Mouse (Mus musculus): ENCODE measurements around the gene Lnx2.

DNA sequence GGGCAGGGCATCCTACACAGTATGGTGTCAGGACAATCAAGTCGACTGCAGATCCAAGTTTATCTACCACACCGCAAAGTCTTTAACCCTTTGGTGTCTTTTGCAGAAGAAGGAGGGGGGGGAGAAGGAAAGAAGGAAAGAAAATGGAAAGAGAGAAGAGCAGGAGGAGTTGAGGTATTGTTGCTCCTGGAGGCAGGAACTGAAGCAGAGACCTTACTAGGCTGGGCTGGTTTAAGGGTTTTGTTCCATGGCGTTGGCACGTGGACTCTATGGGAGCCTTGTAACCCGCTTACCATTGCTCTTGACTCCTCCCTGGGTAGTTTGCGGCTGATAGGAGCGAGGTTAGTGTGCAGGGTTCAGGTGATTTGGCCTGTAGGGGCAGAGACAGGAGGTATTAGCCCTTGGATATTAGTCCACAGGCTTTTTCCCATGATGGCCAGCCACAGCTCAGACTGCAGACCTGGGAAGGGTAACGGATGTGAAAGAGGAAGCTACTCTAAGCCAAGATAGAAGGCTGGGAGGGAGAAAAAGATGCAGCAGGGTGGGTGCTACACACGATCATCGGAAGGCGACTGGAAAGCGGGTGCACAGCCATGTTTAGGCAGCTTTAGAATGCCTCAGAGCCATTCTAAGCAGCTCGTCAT lies 49.3 kb upstream of the Lnx2 start:
- no peak for TF ChIP-seq CTCF (IDR thresholded peaks at IDR 0.05; ENCODE audit: low read depth, low read length)
- TF ChIP-seq POLR2A (IDR thresholded peaks at IDR 0.05; ENCODE audit: extremely low read depth, insufficient read depth, low read length) = no peak
